Mouse (Mus musculus): ENCODE results near the gene Acadm.

DNA sequence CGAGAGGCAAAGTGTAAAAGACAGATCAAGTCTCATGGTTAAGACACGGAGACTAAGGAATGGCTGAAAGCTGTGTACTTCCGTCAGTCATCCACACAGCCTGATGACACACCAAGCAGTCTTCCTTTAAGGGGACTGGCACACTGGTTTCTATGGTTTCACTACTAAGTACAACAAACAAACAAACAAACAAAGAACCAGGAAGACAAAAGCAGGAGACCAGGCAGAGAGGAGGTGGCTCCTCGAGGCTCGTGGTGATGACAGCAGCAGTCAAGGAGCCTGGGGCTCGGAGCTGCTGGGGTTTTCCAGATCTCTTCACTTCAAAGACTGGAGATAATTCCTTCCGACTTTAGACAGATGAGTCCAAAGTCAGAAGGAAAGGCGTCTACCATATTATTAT, 4.4 kb downstream of the Acadm start:
- TF ChIP-seq GATA1 (IDR thresholded peaks at IDR 0.05; ENCODE audit: low read length) (no peak), TAL1 (IDR thresholded peaks at IDR 0.05; ENCODE audit: low read length) (no peak)

Data from erythroblast, embryonic 14.5 days (primary cell).